Mouse (Mus musculus): ENCODE measurements at regions not wholly inside any gene's neighbourhood (a gene's known extent, or its start where the extent isn't known, plus 50 kb on each side); places are given as distances from the start of the nearest gene placed in this dataset.
A peak's percentile ranks its signal among the peaks of the same experiment; 100 is the strongest.

- no peak for DNase-seq (ENCODE audit: inconsistent ontology term)
Measured at GRCm38 (mm10) chr4:80131623-80132301, 702.2 kb upstream of the Tyrp1 start.

DNA sequence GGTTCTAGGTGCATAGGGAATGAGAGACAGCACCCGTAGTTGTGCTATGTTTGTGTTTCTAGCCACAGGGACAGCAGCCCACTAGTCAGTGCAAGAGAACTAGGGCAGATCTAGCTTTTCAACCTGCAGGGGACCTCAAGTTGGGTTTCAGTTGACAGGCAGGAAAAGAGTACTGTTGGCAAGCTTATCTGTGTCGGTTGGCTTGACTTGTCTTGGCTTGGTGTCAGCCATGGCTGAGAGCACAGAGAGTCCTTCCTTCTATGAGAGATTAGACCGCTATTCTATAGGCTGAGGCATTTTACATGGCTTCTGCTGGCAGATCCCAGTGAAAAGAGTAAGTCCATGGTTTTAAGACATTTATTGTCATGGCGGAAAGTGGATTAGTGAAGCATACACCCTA lies 693.7 kb upstream of the Tyrp1 start:
- DNase-seq (ENCODE audit: inconsistent ontology term): no peak

DNA sequence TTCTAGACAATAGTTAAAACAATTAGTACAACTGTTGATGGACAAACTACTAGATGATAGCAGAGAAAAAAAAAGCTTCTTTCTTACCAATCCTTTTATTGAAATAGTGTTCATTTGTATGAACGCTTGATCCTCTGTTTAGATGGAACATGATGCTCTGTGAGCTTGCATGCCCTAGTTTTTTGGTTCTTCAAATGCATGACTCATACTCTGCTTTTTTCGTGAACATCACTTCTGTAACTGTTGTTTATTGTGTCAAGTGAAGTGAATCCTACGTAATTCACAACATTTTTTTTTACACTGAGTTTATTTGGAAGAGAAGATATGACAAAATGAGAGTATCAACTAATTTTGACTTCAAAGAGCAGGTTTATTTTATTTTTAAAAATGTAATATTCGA lies 674.1 kb upstream of the Tyrp1 start:
- DNase-seq (ENCODE audit: inconsistent ontology term): no peak

GRCm38 (mm10) chr4:80173229-80173628 lies 660.7 kb upstream of the Tyrp1 start:
- DNase-seq (ENCODE audit: inconsistent ontology term): no peak

DNA sequence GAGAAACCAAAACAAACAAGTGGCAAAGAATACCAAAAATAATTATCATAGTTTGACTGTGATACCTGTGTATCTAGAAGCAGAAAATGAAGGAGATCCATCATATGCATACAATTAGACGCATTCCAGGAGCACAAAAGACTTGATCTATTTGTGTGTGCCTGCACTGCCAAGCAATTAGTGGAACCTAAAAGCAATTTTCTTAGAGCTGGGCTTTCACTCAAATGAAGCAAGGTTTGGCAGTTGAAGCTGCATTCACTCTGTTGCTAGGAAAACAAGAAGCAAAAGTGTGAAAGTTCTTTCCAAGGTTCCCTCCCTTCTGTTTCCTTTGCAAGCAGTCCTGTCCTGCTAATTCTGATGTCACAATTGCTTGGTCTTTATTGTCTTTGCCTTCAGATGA lies 631.7 kb upstream of the Tyrp1 start:
- DNase-seq (ENCODE audit: inconsistent ontology term): peak; percentile 68

- no peak for DNase-seq (ENCODE audit: inconsistent ontology term)
Measured at GRCm38 (mm10) chr4:80203916-80204315, 630.0 kb upstream of the Tyrp1 start.

GRCm38 (mm10) chr4:80204374-80204773 lies 629.5 kb upstream of the Tyrp1 start:
- DNase-seq (ENCODE audit: inconsistent ontology term): no peak
